Mouse (Mus musculus) lung, embryonic 16.5 days (tissue): ENCODE data around the gene Bag5. TPM values are rescaled to one million over a fixed set of nuclear protein-coding genes. Genes with fewer than 3 reads are reported as not detected.
A peak's percentile ranks its signal among the peaks of the same experiment; 100 is the strongest.

Experiments
- ATAC-seq: fragments of 200-750 bp; cut with Nextera tagmentation; 2 replicates; pipeline ENCODE4 v1.8.0; 2017; ENCODE audit warnings: low read depth, mild to moderate bottlenecking, moderate library complexity
- H3K27ac ChIP-seq: fragments of 300-500 bp; sonication (generic); 2 replicates; pipeline ENCODE4 v1.5.1; 2014; ENCODE audit warnings: mild to moderate bottlenecking, control low read depth, low read length
- H3K27me3 ChIP-seq: fragments of 300-500 bp; sonication (generic); 2 replicates; pipeline ENCODE4 v1.6.1; 2014; ENCODE audit warnings: low read depth, low read length, mixed read lengths; ENCODE audit not compliant: control insufficient read depth, insufficient read depth
- H3K36me3 ChIP-seq: fragments of 300-500 bp; sonication (generic); 2 replicates; pipeline ENCODE4 v1.6.1; 2014; ENCODE audit warnings: low read length; ENCODE audit not compliant: control insufficient read depth, insufficient read depth
- H3K4me1 ChIP-seq: fragments of 300-500 bp; sonication (generic); replicated peaks from 2 replicates; pipeline ENCODE4 v1.6.1; 2014; ENCODE audit warnings: low read length, mixed read lengths; ENCODE audit not compliant: control insufficient read depth, insufficient read depth
- H3K4me2 ChIP-seq: fragments of 300-500 bp; sonication (generic); 2 replicates; pipeline ENCODE4 v1.6.1; 2014; ENCODE audit warnings: low read depth, low read length, control low read depth
- H3K4me3 ChIP-seq: fragments of 300-500 bp; sonication (generic); 2 replicates; pipeline ENCODE4 v1.5.1; 2014; ENCODE audit warnings: mild to moderate bottlenecking, low read length, control low read depth
- H3K9ac ChIP-seq: fragments of 300-500 bp; sonication (generic); 2 replicates; pipeline ENCODE4 v1.6.1; 2014; ENCODE audit warnings: low read length, control low read depth
- H3K9me3 ChIP-seq: fragments of 300-500 bp; sonication (generic); 2 replicates; pipeline ENCODE4 v1.6.1; 2016; ENCODE audit warnings: low read length; ENCODE audit not compliant: control insufficient read depth
- WGBS: fragments of 180-500 bp; shearing (Covaris S2); extraction: QIAGEN DNeasy Blood & Tissue Kit; methylation state at CpG from one replicate; pipeline ENCODE4 v1.1.7; 2014; 5-methylcytosine and 5-hydroxymethylcytosine counted together
- polyA plus RNA-seq: library from polyadenylated mRNA; unstranded; fragments of >200 nt; fragmentation: Nextera tagmentation; extraction: Ambion mirVana; gene quantifications from 2 replicates; pipeline ENCODE4 v1.2.1, GENCODE M21; 2015

Bag5 gene
- polyA plus RNA-seq, 1 experiment from 2014 or later = 50.2 TPM

DNA sequence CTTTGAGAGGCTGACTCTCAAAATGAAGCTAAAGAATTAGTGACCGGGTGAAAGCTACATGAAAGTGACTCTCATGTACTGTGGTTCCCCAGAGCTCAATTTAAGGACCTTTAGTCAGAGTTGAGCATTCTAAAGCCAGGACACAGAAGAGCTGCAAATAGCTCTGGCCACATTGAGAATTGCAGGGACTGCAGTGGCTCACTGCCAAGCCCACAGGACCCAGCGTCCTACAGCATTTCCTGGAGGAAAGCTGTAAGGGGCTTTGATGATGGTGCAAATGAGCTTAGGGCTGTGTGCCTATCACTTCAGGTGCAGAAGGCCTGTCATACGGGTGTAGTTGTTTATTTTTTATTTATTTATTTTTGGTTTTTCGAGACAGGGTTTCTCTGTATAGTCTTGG lies 4.9 kb downstream of the Bag5 start:
- Histone ChIP-seq H3K4me1 (peaks cover 18% of the 10 kb centered on the region), H3K9ac (no peak overlapping the region), H3K27me3 (no peaks in the 10 kb centered on the region)

DNA sequence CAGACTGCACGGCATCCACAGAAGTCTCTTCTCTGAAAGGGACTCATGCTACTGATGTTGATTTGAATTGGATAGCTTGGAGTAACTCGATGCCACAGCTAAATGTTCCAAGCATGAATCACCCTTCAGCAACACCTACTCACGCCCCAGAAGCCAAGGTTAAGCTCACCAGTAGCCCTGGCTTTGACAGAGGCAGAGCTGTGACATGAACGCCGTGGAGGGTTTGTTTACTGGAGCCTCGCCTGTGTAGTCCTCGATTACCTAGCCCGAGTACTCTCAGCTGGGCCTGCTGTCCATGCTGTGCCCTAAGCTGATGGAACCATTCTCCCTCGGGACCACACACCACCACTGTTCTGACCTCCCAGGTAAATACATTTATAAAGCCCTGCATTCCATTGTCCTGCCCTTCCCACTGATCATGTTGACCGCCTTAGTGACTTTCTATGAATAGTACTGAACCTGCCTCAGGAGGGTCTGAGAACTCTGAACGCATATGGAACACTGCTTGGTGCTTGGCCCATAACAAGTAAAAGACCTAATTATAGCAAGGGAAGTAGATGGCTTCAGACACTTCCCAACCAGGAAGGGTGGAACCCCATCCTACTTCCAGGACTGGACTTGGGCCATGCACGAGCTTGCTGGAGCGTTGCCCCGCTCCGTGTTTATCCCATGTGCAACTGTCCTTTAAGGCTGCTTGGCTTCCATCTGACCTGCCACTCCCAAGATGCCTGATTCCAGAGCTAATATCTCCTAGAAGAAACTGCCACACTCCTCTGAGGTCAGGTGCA lies 7.7 kb downstream of the Bag5 start:
- H3K9me3 ChIP-seq = no peaks in the 10 kb centered on the region
- no peak overlapping the region for H3K4me3 ChIP-seq
- ATAC-seq = peak; percentile 77
- H3K27ac ChIP-seq = peak overlapping the region; percentile 72
- no peak overlapping the region for H3K9ac ChIP-seq
- 34% methylated on average over 15 of the region's 15 CpGs for WGBS
- H3K27me3 ChIP-seq = no peaks in the 10 kb centered on the region
- H3K4me2 ChIP-seq = no peak overlapping the region
- peaks cover 8% of the 10 kb centered on the region for H3K4me1 ChIP-seq
- peaks cover 17% of the 10 kb centered on the region for H3K36me3 ChIP-seq

More for the DNA sequence above, 4.9 kb downstream of the Bag5 start:
- H3K36me3 ChIP-seq = peaks cover 26% of the 10 kb centered on the region
- 60% methylated on average over 4 of the region's 4 CpGs for WGBS
- H3K27ac ChIP-seq = no peak overlapping the region
- H3K9me3 ChIP-seq = no peaks in the 10 kb centered on the region
- H3K4me2 ChIP-seq = no peak overlapping the region
- no peak overlapping the region for H3K4me3 ChIP-seq
- no peak for ATAC-seq

DNA sequence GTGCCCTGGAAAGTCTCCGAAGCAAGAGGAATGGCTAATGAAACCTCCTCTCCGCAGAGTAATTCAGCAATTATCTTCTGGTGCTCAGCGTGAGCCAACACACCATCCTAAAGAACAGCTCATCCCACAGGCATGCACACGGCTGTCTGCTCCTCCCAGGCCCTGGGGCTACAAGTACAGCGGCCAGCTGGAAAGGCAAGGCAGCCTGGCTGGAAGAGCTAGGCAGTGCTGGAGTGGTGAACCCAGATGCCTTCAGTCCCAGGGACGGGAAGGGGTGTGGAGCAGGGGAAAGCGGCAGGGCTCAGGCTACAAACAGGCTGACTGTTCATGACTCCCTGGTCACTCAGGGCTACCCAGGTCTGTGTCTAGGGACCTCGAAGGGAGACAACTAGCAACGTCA lies 8.4 kb downstream of the Bag5 start:
- Histone ChIP-seq H3K4me1 (peaks cover 8% of the 10 kb centered on the region), H3K9ac (peak overlapping the region; percentile 40), H3K27me3 (no peaks in the 10 kb centered on the region), H3K4me2 (no peak overlapping the region), H3K36me3 (peaks cover 10% of the 10 kb centered on the region), H3K9me3 (no peaks in the 10 kb centered on the region), H3K27ac (peak overlapping the region; percentile 31), H3K4me3 (no peak overlapping the region)
- peak; percentile 65 for ATAC-seq
- 43% methylated on average over 9 of the region's 9 CpGs for WGBS

DNA sequence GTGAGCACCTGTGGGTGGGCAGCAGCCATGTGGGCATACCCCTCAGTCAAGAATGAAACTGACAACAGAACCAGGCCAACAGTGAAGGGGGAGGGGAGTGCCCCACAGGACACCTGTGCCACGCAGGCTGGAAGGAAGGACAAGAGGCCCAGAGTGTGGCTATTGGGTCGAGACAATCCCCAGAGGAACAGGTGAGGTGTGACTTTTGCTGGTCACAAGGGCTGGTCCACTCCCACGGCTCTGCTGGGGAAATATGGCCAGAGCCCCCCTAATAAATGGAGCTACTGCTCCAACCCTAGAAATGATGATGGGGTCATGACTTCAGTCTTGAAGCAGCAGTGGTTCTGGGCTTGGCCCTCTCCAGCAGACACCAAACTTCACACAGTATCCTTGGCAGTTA lies 9.8 kb downstream of the Bag5 start:
- no peaks in the 10 kb centered on the region for H3K27me3 ChIP-seq
- peaks cover 8% of the 10 kb centered on the region for H3K4me1 ChIP-seq
- H3K9me3 ChIP-seq = no peaks in the 10 kb centered on the region
- no peak overlapping the region for H3K9ac ChIP-seq
- no peak for ATAC-seq
- H3K4me2 ChIP-seq = no peak overlapping the region
- H3K4me3 ChIP-seq = no peak overlapping the region
- 66% methylated on average over 3 of the region's 3 CpGs for WGBS
- no peaks in the 10 kb centered on the region for H3K36me3 ChIP-seq
- H3K27ac ChIP-seq = no peak overlapping the region

DNA sequence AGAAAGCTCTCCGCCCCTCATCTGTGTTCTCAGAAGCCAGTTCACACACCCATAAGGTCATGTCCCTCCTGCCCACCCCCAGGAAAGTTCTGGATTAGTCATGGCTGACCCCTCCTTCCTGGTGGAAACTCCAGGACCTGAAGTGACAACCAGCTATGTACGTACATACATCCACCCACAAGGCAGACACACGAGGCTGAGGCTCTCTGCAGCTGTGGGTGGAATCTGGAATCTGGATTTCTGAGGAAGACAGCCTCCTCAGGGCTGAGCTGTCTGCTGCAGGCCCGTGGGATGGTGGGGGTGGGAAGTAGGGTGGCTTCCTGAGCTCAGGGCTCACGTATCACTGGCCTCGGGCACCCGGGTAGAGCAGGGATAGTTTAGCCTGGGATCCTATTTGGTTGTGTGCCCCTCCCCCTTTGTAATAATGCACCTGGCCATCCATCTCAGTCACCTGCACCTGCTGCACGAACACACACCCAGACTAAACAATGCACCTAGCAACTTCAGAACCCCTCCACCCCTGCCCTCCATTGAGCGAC lies 12.1 kb downstream of the Bag5 start:
- no peak for ATAC-seq
- whole genome bisulfite sequencing = 48% methylated on average over 9 of the region's 9 CpGs

DNA sequence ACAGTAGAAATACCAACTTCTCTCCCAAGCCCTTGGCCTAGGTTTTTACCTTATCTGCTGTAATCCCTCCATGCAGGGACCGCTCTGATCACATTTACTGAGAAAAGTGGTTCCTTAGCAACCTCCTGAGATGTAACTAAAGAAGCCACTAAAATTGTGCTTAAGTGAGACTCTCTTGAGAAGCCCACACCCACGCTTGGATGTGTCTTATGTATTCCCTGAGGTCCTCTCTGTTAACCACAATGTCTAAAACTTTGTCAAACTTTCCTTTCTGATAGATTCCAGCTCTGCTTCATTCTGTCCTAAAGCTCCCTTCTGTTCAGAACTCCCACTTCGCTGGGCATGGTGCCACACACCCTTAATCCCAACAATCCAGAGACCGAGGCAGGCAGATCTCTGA lies 13.5 kb downstream of the Bag5 start:
- H3K9ac ChIP-seq = no peak overlapping the region
- 70% methylated on average over 4 of the region's 4 CpGs for WGBS
- no peaks in the 10 kb centered on the region for H3K9me3 ChIP-seq
- no peak for ATAC-seq
- no peak overlapping the region for H3K27ac ChIP-seq
- no peak overlapping the region for H3K4me3 ChIP-seq
- H3K36me3 ChIP-seq = no peaks in the 10 kb centered on the region
- H3K27me3 ChIP-seq = no peaks in the 10 kb centered on the region
- no peak overlapping the region for H3K4me2 ChIP-seq
- peaks cover 8% of the 10 kb centered on the region for H3K4me1 ChIP-seq

More for the DNA sequence above, 12.1 kb downstream of the Bag5 start:
- no peak overlapping the region for H3K4me2 ChIP-seq
- no peak overlapping the region for H3K4me3 ChIP-seq
- peaks cover 8% of the 10 kb centered on the region for H3K4me1 ChIP-seq
- no peaks in the 10 kb centered on the region for H3K27me3 ChIP-seq
- no peaks in the 10 kb centered on the region for H3K36me3 ChIP-seq
- H3K9me3 ChIP-seq = no peaks in the 10 kb centered on the region
- H3K27ac ChIP-seq = no peak overlapping the region
- H3K9ac ChIP-seq = no peak overlapping the region

DNA sequence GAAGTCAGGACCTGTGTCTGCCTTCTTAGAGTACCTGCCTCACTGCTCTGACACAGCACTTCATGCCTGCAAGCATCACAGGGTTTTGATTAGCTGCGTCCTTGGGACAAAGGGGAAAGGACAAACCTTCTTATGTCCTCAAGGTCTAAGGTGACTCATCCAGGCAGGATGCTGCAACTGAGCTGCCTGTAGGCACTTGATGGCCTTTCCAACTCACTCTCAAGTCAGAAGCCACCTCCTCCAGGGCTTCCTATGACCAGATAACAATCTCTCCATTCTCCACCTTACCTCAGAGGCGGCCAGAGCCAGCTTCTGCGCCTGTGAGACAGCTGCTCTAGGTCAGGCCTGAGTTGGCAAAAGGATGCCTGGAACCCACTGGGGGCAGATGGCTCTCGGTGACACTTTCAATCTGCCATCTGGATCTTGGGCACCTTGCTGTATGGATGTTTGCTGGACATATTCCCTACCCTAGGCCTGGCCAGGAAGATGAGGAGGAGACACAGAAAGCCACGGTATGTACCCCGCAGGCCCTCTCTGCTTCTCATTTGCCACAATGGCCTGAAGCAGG lies 14.6 kb downstream of the Bag5 start:
- H3K9me3 ChIP-seq = no peaks in the 10 kb centered on the region
- H3K27me3 ChIP-seq = no peaks in the 10 kb centered on the region
- no peak overlapping the region for H3K9ac ChIP-seq
- ATAC-seq = no peak
- WGBS = 86% methylated on average over 6 of the region's 6 CpGs
- no peaks in the 10 kb centered on the region for H3K36me3 ChIP-seq
- H3K4me3 ChIP-seq = no peak overlapping the region
- no peak overlapping the region for H3K4me2 ChIP-seq
- no peak overlapping the region for H3K27ac ChIP-seq
- peaks cover 19% of the 10 kb centered on the region for H3K4me1 ChIP-seq

DNA sequence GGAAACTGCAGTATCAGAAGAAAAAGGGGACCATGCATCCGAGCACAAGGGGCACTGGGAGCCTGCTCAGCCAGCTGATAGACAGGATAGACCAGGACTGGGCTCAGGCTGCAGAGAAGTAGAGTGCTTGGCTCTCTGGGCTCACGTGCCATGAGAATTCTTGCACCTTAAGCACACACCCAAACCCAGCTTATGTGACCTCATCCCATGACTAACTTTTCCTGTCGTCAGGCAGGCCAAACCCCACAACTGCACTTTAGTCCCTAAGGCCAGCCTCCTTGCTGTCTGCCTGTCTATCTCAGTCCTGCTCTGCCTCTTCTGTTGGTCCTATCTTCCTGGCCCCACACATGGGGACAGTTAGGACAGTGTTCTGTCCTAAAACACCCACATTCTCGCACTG lies 15.3 kb downstream of the Bag5 start:
- no peak for ATAC-seq
- WGBS = 55% methylated on average over 4 of the region's 4 CpGs
- Histone ChIP-seq H3K9me3 (no peaks in the 10 kb centered on the region), H3K27me3 (no peaks in the 10 kb centered on the region), H3K27ac (no peak overlapping the region), H3K4me3 (no peak overlapping the region), H3K4me2 (no peak overlapping the region), H3K9ac (no peak overlapping the region), H3K4me1 (peaks cover 26% of the 10 kb centered on the region), H3K36me3 (no peaks in the 10 kb centered on the region)

DNA sequence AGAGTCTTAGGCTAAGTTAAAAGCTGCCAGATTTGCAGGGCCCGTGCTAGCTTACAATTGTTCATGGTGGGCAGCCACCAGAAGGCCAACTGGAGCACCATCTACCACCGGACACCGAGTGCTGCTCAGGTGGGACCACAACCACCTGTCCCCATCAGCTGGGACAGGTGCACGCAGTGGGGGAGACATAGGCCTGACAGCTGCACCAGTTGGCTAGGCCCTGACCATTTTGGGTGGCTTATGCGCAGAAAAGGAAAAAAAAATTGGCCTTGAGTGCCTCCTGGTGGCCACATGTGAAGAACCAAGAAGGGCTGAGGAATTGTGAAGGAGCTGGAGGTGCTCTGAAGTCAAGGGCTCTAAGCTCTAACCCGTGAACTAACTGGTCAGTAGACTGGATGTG lies 16.8 kb downstream of the Bag5 start:
- Histone ChIP-seq H3K9ac (no peak overlapping the region), H3K36me3 (no peaks in the 10 kb centered on the region), H3K4me3 (no peak overlapping the region), H3K4me2 (no peak overlapping the region), H3K4me1 (peaks cover 33% of the 10 kb centered on the region), H3K27me3 (no peaks in the 10 kb centered on the region), H3K9me3 (no peaks in the 10 kb centered on the region), H3K27ac (no peak overlapping the region)
- WGBS = 27% methylated on average over 6 of the region's 6 CpGs
- ATAC-seq = no peak
